20 mouse cellular contexts compared by ENCODE assay signal in the genomic region with DNA sequence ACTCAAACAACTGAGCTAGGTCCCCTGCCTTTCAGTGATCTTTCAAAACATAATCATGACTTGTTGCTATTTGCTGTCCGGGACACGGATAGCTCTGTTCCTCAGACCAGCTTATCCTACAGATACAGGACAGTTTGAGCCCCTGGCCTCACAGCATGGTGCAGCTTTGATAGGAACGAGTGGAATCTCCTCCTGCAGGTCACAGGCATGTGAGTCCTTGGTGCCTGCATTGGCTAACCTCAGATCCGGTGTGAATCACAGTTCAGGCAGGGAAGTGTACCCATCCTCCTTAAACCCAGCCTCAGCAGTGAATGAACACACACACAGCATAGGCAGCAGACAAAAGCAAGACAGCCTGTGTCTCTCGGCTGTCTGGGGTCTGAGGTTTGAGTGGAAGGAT. TPM values are rescaled to one million over a fixed set of nuclear protein-coding genes. Genes with fewer than 3 reads are reported as not detected.
A peak's percentile ranks its signal among the peaks of the same experiment; 100 is the strongest.
DNase-seq lines count a peak whose midpoint lies in the region; ATAC-seq and TF ChIP-seq lines count a peak whose summit lies in the region.
"Had no signal": no experiment of that assay in that cellular context is flagged by ENCODE, and none has a peak within 500 bp of the region (broad histone marks: within the 10 kb centered on the region; RNA-seq: fewer than 3 reads in every experiment).

No protein-coding gene starts in this region.

- no peaks in the 10 kb centered on the region for H3K27me3 ChIP-seq in testis, adult 2 months (ENCODE audit: control insufficient read depth, insufficient read depth, low read length)
- no peaks in the 10 kb centered on the region for H3K27me3 ChIP-seq in liver, postnatal 0 days (ENCODE audit: insufficient read depth, low read length)
- H3K27me3 ChIP-seq: embryonic facial prominence, embryonic 12.5 days; forebrain, embryonic 15.5 days; heart, embryonic 13.5 days; hindbrain, embryonic 12.5 days had no signal

- H3K9ac ChIP-seq in liver, postnatal 0 days (replicated peaks), result no peak overlapping the region
- H3K9ac ChIP-seq: embryonic facial prominence, embryonic 12.5 days; forebrain, embryonic 15.5 days; heart, embryonic 13.5 days; hindbrain, embryonic 12.5 days had no signal

- no peak overlapping the region for H3K4me3 ChIP-seq in testis, adult 2 months (ENCODE audit: control insufficient read depth, low read depth, low read length)
- no peak overlapping the region for H3K4me3 ChIP-seq in liver, postnatal 0 days (ENCODE audit: low read depth, low read length)
- H3K4me3 ChIP-seq: embryonic facial prominence, embryonic 12.5 days; forebrain, embryonic 15.5 days; heart, embryonic 13.5 days; hindbrain, embryonic 12.5 days had no signal

- DNase-seq in adrenal gland, adult 2 months, result peak; percentile 64
- no peak for DNase-seq in adrenal gland, adult 8-10 months
- DNase-seq in testis, postnatal 14 days (ENCODE audit: low spot score), result no peak
- DNase-seq in Muller cell, postnatal 12 days (ENCODE audit: inconsistent ontology term), result peak; percentile 25
- peak; percentile 53 to 56 for DNase-seq in adrenal gland, postnatal 36 days
- no peak for DNase-seq in layer of hippocampus, adult 11-12 months (ENCODE audit: low spot score)
- no peak for DNase-seq in liver, postnatal 0 days
- DNase-seq: cerebellum, adult 2 months; cerebellum, postnatal 14 days; gastrocnemius, postnatal 36 days; heart, postnatal 36 days; kidney, adult 11 months had no signal

- no peak for TF ChIP-seq EP300 in liver, postnatal 0 days (IDR thresholded peaks at IDR 0.05; ENCODE audit: low read depth)

- H3K4me2 ChIP-seq in liver, postnatal 0 days (ENCODE audit: low read depth, low read length), result no peak overlapping the region
- H3K4me2 ChIP-seq: embryonic facial prominence, embryonic 12.5 days; forebrain, embryonic 15.5 days; heart, embryonic 13.5 days; hindbrain, embryonic 12.5 days had no signal

- H3K4me1 ChIP-seq in testis, adult 2 months (ENCODE audit: control insufficient read depth, insufficient read depth, low read length), result peaks cover 24% of the 10 kb centered on the region
- H3K4me1 ChIP-seq in liver, postnatal 0 days (ENCODE audit: insufficient read depth), result peaks cover 5% of the 10 kb centered on the region; the same call in 1 of the 2 replicates
- H3K4me1 ChIP-seq: embryonic facial prominence, embryonic 12.5 days; hindbrain, embryonic 12.5 days had no signal

- H3K9me3 ChIP-seq in liver, postnatal 0 days (ENCODE audit: low read length), result no peaks in the 10 kb centered on the region
- H3K9me3 ChIP-seq: embryonic facial prominence, embryonic 12.5 days; forebrain, embryonic 15.5 days; heart, embryonic 13.5 days; hindbrain, embryonic 12.5 days had no signal

- H3K27ac ChIP-seq in testis, adult 2 months (ENCODE audit: control insufficient read depth, insufficient read depth, low read depth, low read length), result 0 out of 2 replicates have a peak overlapping the region, but pooled peaks have one; percentile 5
- no peak overlapping the region for H3K27ac ChIP-seq in liver, postnatal 0 days (ENCODE audit: low read depth)
- H3K27ac ChIP-seq: embryonic facial prominence, embryonic 12.5 days; forebrain, embryonic 15.5 days; heart, embryonic 13.5 days; hindbrain, embryonic 12.5 days; hindbrain, postnatal 0 days had no signal

- WGBS in liver, postnatal 0 days (ENCODE audit: insufficient replicate concordance), result 50% methylated on average over 5 of the region's 5 CpGs

- no peaks in the 10 kb centered on the region for H3K36me3 ChIP-seq in testis, adult 2 months (ENCODE audit: control insufficient read depth, insufficient read depth, low read length)
- no peaks in the 10 kb centered on the region for H3K36me3 ChIP-seq in liver, postnatal 0 days (replicated peaks; ENCODE audit: insufficient read depth, low read length)
- H3K36me3 ChIP-seq: embryonic facial prominence, embryonic 12.5 days; forebrain, embryonic 15.5 days; heart, embryonic 13.5 days; hindbrain, embryonic 12.5 days had no signal

- ATAC-seq in liver, postnatal 0 days, result no peak
- ATAC-seq: activated CD4-positive, CD25-positive, alpha-beta regulatory T cell, adult 4 months; forebrain, embryonic 15.5 days; hindbrain, postnatal 0 days had no signal

- TF ChIP-seq POLR2A in testis, adult 2 months (IDR thresholded peaks at IDR 0.05; ENCODE audit: control insufficient read depth, low read depth, low read length), result no peak

- no peak for TF ChIP-seq CTCF in testis, adult 2 months (IDR thresholded peaks at IDR 0.05; ENCODE audit: control insufficient read depth, insufficient read depth, insufficient replicate concordance, low read depth, low read length)
- no peak for TF ChIP-seq CTCF in liver, postnatal 0 days (IDR thresholded peaks at IDR 0.05; ENCODE audit: low read depth)

RNA-seq across cellular contexts. Expression of a gene that starts 19.0 kb away (rescaled TPM):
- total RNA-seq in adrenal gland, adult 2 months (2021), result 10 to 100 TPM; 21.2 to 51.9 TPM
- 40.5 and 44.4 TPM in 2 replicates for polyA plus RNA-seq in adrenal gland, adult 2 months (2012; rRNA removed)
- 10 to 100 TPM; 41.7 to 74.1 (median 56.4) TPM for total RNA-seq in adrenal gland, adult 8-10 months (2022)
- 35.2 and 35.6 TPM in 2 replicates for polyA plus RNA-seq in testis, adult 2 months (2012; rRNA removed)
- 10 to 100 TPM; 30.8 to 36.9 TPM for total RNA-seq in adrenal gland, postnatal 36 days (2021)
- polyA plus RNA-seq in liver, postnatal 0 days (2015; fragmentation: Nextera tagmentation; extraction: Ambion mirVana), result 8.9 and 9.2 TPM in 2 replicates

RNA-seq across cellular contexts. Expression of a gene that starts 50.5 kb away (rescaled TPM):
- 1 to 10 TPM; 5.3 to 7.3 TPM for total RNA-seq in adrenal gland, adult 2 months (2021)
- 0.06 and 0.10 TPM in 2 replicates for polyA plus RNA-seq in adrenal gland, adult 2 months (2012; rRNA removed)
- 10 to 100 TPM in 2 of 4 experiments, 1 to 10 TPM in 2; 7.0 to 10.9 (median 9.2) TPM for total RNA-seq in adrenal gland, adult 8-10 months (2022)
- polyA plus RNA-seq in testis, adult 2 months (2012; rRNA removed), result 43.6 and 59.1 TPM in 2 replicates
- 1 to 10 TPM; 5.4 to 6.2 TPM for total RNA-seq in adrenal gland, postnatal 36 days (2021)
- 0.25 and 0.31 TPM in 2 replicates for polyA plus RNA-seq in liver, postnatal 0 days (2015; fragmentation: Nextera tagmentation; extraction: Ambion mirVana)
- total RNA-seq: common myeloid progenitor, adult 5-6 weeks had no signal
- polyA plus RNA-seq: activated CD4-positive, CD25-positive, alpha-beta regulatory T cell, adult 4 months had no signal

Comparison
In these comparisons a context has a peak if more than half of its experiments do, and no peak if none do; other contexts are left out.
1. DNase-seq: peak in adrenal gland, adult 2 months (single experiment), Muller cell, postnatal 12 days (single experiment) and adrenal gland, postnatal 36 days (2 of 2); none in adrenal gland, adult 8-10 months (single experiment), testis, postnatal 14 days (single experiment), layer of hippocampus, adult 11-12 months (single experiment) and liver, postnatal 0 days (single experiment).